Mouse (Mus musculus): ENCODE data around the gene Wdr74. TPM values are rescaled to one million over a fixed set of nuclear protein-coding genes. Genes with fewer than 3 reads are reported as not detected.
A peak's percentile ranks its signal among the peaks of the same experiment; 100 is the strongest.

Gene Wdr74
- total and polyA plus RNA-seq, 3 experiments, result 208 to 803 (median 208) TPM

DNA sequence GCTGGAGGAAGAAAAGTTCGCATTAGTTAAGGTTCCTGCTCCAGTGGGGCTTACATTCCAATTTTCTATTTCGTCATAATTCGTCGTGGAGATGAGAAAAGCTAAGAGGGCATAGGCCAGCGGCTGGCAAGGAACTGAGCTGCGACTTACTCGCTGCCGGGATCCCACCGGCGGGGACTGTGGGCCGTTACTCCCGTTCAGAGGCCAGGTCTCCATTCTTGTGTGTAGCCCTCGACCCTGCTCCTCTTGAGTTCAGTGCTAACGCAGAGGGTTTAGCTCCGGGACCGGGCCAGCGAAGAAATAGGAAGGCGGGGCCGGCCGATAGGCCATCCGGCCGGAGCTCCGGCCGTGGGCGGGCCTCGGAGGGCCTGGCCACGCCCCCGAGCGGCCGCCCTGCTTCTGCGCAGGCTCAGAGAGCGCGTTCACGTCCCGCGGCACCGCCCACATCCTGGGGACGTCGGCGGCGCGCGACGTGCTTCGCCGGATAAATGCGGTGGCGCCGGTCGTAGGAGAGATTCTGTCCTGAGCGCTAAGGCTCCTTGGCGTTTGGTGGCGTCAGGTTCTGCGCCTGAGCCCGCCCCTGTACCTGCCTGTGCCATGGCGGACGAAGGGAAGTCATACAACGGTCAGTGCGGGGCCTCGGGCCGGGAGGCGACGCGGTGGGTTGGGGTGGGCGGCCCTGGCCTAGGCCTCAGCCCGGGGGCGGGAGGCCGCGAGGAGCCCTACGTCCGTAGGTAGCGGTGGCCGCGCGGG lies 21.2 kb downstream of the Wdr74 start, which contains the start of gene Nxf1:
TSS of gene Nxf1 (plus strand) at position 439 of the 753 bp plus-strand sequence.
- H3K4me1 ChIP-seq (ENCODE audit: control insufficient read depth in 1 of 2, insufficient read depth in 2 of 2, low read length in 2 of 2), result peaks cover 7 to 22% of the 10 kb centered on the region in 2 experiments; a peak in 3 of 4 replicates
- H3K36me3 ChIP-seq (ENCODE audit: control insufficient read depth in 1 of 2, insufficient read depth in 2 of 2, low read length in 2 of 2), result peaks cover 3 to 26% of the 10 kb centered on the region in 2 experiments; a peak in 3 of 4 replicates
- H3K4me3 ChIP-seq (ENCODE audit: control insufficient read depth in 1 of 2, insufficient read depth in 1 of 2, low read depth in 2 of 2, low read length in 2 of 2), result peak within 1 kb of the TSS; percentile 72 to 87
- DNase-seq (ENCODE audit: low read depth, low spot score), result peak; percentile 96
- no peaks in the 10 kb centered on the region for H3K9me3 ChIP-seq (replicated peaks; ENCODE audit: insufficient read depth, low read length)
- H3K9ac ChIP-seq (ENCODE audit: control insufficient read depth, low read depth, low read length, poor library complexity, severe bottlenecking), result peak within 1 kb of the TSS; percentile 91
- H3K79me2 ChIP-seq (ENCODE audit: control insufficient read depth, insufficient read depth, low read length, poor library complexity), result peaks cover 56% of the 10 kb centered on the region
- H3K27me3 ChIP-seq (ENCODE audit: control insufficient read depth in 1 of 2, insufficient read depth in 2 of 2, low read length in 2 of 2), result no peaks in the 10 kb centered on the region
- peak; percentile 88; the same call in 1 of the 2 replicates for TF ChIP-seq POLR2AphosphoS2 (IDR thresholded peaks at IDR 0.05; ENCODE audit: low read length)
- TF ChIP-seq MAZ (IDR thresholded peaks at IDR 0.05; ENCODE audit: low read depth, low read length), result no peak
- peak; percentile 6 for TF ChIP-seq SIN3A (IDR thresholded peaks at IDR 0.05; ENCODE audit: low read length)
- no peak for TF ChIP-seq BHLHE40 (IDR thresholded peaks at IDR 0.05; ENCODE audit: borderline replicate concordance, low read depth, low read length)
- peak; percentile 96 for TF ChIP-seq ZMIZ1 (IDR thresholded peaks at IDR 0.05; ENCODE audit: low read depth, low read length)
- peak; percentile 83 for TF ChIP-seq HCFC1 (IDR thresholded peaks at IDR 0.05; ENCODE audit: low read depth, low read length)
- no peak for TF ChIP-seq MAFK (IDR thresholded peaks at IDR 0.05; ENCODE audit: borderline replicate concordance, low read depth, low read length)
- TF ChIP-seq ETS1 (IDR thresholded peaks at IDR 0.05; ENCODE audit: low read depth, low read length), result peak; percentile 38; the same call in 1 of the 2 replicates
- no peak; the same call in 1 of the 2 replicates for TF ChIP-seq KAT2A (conservative IDR thresholded peaks at IDR 0.05; ENCODE audit: low read depth, low read length)
- peak; percentile 98 to 99 for TF ChIP-seq POLR2A (IDR thresholded peaks at IDR 0.05; ENCODE audit: control insufficient read depth in 1 of 2, insufficient read depth in 1 of 2, low read depth in 1 of 2, low read length in 2 of 2, poor library complexity in 1 of 2)
- peak; percentile 92 for TF ChIP-seq NRF1 (IDR thresholded peaks at IDR 0.05; ENCODE audit: insufficient read depth, low read depth, low read length, poor library complexity, severe bottlenecking)
- peak; percentile 71; the same call in 1 of the 2 replicates for TF ChIP-seq MXI1 (IDR thresholded peaks at IDR 0.05; ENCODE audit: low read depth, low read length)
- peak; percentile 99 for TF ChIP-seq NELFE (IDR thresholded peaks at IDR 0.05; ENCODE audit: low read depth, low read length)
- peak; percentile 38; the same call in 1 of the 2 replicates for TF ChIP-seq ELF1 (IDR thresholded peaks at IDR 0.05; ENCODE audit: low read depth, low read length)
- TF ChIP-seq MAX (IDR thresholded peaks at IDR 0.05; ENCODE audit: low read length), result peak; percentile 5; the same call in 1 of the 2 replicates
- TF ChIP-seq POLR2AphosphoS5 (IDR thresholded peaks at IDR 0.05; ENCODE audit: borderline replicate concordance, low read depth, low read length), result 0 out of 2 replicates have a peak, but pooled peaks have one; percentile 45
- TF ChIP-seq TBP (IDR thresholded peaks at IDR 0.05; ENCODE audit: low read depth, low read length), result peak; percentile 96
- peak; percentile 9; the same call in 1 of the 2 replicates for TF ChIP-seq USF1 (IDR thresholded peaks at IDR 0.05; ENCODE audit: low read depth, low read length)
- TF ChIP-seq GATA1 (IDR thresholded peaks at IDR 0.05; ENCODE audit: low read depth, low read length), result 0 out of 2 replicates have a peak, but pooled peaks have one; percentile 12
- peak; percentile 57 for TF ChIP-seq TCF12 (IDR thresholded peaks at IDR 0.05; ENCODE audit: low read depth, low read length)
- H3K27ac ChIP-seq (ENCODE audit: control insufficient read depth, low read depth, low read length), result peak within 1 kb of the TSS; percentile 78
